Mouse (Mus musculus) layer of hippocampus, adult 9-11 months (tissue): ENCODE results near the gene Procr.
"Not testable (repeated sequence)": the region's sequence is repeated elsewhere in the genome, so short reads cannot be mapped to it uniquely, and the experiment has no call there.

ENCODE experiments used
- DNase-seq: peaks from one replicate; pipeline ENCODE4 v3.0.0; 2022

The Procr gene

DNA sequence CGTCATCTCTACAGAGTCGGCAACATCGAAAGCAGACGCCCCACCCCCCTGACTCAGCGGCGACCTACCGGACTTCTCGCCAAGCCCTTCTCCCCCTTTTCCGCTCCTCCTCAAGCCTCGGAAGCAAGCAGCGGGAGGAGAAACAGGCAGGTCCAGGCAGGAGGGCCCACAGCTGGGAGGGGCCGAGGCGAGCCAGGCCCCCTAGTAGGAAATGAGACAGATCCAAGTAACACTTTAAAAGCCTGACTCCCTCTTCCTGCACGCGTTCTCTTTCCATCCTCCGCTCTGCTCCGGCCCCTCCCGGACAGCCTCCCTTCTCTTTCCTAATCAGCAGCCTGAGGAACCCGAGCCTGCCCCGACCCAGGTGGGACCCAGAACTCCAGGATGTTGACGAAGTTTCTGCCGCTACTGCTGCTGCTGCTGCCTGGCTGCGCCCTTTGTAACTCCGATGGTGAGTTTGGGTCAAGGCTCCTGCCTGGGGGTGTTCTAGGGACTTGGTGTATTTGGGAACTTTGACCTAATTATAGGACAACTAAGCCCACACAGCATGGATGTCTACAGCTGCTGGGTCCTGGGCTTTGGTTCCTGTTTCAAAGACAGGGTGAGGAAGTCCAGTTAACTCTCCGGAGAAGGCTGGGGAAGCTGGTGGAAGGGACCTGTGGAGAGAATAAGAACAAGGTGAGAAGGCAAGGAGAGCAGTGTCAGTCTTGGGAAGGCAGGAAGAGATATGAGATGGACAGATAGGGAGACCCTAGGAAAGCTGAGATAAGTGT is at the start of gene Procr:
Gene Procr (plus strand): TSS at position 104 of the 773 bp plus-strand sequence.
- no peak for DNase-seq

DNA sequence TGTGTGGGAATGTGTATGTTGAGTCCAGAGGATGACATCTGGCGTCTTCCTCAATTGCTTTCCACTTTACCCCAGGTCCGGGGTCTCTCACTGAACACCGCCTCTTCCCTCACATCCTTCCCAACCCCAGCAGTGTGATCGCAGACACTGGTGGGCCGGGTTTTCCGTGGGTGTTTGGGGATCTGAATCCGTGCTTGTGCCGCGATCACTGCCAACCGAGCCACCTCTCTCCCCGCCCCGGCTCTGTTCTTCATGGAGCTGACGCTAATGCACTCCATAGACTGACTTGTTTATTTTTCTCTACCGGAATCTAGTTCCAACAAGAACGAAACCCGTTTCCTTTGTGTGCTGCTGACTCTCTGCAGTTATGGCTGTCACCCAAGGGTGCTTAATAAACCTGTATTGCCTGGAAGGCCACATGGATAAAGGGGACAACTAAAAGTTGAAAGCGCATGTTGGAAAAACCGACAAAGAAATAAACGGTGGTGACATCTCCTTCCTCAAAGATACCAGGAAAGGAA is 49.5 kb upstream of the Procr start:
- no peak for DNase-seq

DNA sequence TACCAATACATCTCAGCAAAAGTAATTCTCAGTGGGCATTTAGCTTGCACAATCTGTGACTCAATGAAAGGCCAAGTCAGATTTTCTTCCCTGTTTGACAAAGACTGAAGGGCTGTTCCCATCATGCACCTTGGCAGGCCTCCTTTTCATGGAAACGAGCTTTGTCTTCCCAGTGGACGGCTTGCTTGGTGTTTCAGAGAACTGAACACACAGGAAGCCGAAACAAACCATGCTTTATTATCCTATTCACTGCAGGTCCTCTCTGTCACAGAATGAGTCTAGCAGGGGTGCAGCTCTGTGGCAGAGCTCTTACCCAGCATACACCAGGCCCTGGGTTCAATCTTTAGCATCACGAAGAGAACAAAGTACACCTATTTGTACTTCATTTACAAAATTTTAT is 47.3 kb upstream of the Procr start:
- no peak for DNase-seq

DNA sequence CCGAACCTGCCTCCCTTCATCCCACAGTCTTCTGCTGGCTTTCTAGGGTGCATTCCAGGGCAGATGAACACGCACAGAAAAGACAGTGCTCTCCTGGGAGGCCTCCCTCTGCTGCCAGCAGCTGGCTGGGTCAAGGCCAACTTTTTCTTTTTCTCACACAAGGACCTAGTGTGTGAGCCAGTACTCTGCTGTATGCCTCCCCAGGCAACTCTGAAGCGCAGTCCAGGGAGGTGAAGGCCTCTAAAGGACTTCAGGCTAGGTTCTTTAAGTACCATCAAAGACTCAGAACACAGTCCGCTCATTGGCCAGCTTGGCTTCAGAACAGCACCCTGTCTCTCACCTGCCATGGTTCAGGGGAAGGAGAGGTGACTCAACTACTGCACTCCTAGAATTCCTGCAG is 43.7 kb upstream of the Procr start:
- DNase-seq, result peak; percentile 53

DNA sequence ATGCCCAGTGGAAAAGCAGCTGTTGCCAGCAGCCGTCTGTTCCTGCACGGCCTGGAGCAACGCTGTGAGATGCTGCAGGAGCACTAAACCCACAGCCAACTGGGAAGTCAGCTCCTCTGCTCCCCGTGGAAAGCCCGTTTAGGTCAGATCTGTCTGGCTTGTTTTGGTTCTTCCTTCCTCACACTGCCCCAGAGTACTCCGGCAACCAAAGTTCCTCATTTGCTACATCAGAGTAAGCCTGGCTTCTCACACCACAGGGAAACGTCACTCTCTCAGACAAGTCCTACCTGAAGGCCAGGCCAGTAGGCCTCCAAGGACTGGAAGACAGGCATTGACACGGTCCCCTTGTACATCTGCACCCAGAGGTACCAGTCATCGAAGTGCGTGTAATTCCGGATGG is 40.4 kb upstream of the Procr start:
- no peak for DNase-seq

DNA sequence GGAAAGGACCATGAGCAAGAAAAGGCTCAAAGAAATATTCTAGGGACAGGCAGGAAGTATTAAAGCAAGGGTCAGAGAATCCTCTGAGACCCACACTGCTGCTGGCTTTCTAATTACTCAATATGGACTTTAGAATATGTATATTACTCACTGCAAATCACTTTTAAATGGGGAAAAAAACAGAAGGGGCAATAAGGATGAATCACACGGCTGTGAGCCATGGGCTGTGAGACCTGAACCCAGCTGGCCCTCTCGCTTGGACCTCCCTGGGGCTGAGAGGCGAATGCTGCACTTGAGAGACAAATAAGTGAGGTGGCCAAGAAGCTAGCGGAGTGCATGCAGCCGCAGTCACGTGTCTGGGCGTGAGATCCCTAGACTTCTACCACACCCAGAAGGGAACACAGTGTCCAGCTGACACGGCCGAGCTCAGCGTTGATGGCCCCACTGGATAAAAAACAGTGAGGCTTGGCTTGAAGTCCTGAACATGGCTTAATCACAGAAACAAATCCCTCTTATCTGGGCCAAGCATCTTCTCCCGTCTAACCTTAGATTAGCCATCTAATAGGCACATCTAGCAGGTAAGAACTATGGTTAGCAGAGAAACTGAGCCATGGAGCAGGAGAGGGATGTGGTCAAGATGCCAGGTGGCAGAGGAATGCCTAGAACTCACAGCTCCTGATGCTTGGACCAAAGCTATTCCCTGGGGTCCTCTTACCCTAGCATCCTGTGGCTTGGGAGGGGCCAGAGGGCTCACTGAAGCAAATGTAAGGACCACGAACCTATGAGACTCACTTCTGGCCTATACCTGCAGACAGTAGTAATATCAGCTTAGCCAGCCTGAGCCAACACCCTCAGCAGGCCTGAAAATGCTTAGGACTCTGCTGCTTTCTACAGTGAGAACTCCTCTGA is 33.6 kb upstream of the Procr start:
- no peak for DNase-seq

DNA sequence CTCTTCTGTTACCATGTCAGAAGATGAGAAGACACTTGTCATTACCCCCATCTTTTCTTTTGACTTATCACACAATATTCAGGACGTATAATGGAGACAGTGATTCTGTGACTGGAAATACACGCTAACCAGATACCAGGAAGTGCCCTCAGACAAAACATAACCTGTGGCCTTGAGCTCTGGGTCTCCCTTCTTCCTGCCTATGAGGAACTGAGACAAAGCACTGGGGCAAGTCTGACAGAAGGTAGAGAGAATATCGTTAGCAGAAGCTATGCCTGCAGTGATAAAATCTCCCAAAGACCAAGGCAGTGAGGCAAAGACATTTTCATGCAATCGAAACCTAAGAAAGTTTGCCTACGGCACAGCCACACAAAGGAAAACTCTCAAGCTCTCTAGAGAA is 30.3 kb upstream of the Procr start:
- no peak for DNase-seq

DNA sequence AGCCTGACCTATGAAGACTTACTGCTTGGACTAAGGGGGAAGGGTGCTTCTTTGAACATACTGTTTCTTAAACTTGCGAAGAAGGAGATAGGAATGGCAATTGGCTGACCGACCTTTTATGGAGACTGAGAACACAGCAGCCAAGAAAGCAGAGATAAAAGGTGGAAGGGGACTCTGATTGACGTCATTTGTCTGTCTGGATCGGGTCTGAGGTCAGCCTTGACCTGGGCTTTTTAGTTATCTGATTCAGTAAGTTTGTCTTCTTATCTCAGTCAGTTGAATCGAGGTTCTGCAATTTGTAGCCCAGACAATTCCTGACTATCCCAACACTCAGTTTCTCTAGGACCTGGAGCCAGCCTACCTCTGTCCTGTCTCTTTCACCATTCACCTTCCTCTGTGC is 26.9 kb upstream of the Procr start:
- no peak for DNase-seq

DNA sequence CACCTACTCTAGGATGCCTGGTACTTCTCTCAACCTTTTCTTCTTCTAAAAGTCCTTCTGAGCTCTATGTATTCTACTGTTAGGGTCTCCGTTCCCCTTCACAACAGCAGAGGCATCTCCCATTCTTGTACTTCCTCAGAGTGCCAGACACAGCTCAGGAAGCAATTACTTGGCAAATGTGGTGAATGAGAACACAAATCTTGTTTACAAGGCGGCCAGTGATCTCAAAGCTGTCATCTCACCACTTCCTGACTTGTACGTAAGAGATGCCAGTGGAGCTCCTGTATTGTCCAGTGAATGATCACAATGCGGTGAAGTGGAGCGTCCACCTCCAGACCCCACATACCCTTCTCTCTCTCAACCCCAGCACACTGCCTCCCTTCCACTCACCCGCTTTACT is 26.4 kb upstream of the Procr start:
- no peak for DNase-seq

DNA sequence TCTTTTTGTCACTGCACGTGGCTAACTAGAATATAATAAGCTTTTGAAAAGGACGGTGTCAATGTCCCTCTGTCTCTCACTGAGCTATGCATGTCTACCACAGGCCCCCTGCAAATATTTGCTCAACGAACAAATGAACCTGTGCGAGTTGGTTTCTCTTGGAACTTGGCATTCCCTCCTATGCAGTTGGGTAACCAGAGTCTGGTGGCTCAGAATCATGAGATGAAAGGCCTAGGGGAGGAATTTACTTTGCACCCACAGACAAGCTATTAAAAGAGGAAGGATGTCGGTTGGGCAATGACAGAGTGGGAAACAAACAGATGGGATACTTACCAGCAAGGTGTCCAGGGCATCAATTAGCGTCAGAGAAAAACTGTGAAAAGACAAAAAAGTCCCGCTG is 24.6 kb upstream of the Procr start:
- DNase-seq, result peak; percentile 44

DNA sequence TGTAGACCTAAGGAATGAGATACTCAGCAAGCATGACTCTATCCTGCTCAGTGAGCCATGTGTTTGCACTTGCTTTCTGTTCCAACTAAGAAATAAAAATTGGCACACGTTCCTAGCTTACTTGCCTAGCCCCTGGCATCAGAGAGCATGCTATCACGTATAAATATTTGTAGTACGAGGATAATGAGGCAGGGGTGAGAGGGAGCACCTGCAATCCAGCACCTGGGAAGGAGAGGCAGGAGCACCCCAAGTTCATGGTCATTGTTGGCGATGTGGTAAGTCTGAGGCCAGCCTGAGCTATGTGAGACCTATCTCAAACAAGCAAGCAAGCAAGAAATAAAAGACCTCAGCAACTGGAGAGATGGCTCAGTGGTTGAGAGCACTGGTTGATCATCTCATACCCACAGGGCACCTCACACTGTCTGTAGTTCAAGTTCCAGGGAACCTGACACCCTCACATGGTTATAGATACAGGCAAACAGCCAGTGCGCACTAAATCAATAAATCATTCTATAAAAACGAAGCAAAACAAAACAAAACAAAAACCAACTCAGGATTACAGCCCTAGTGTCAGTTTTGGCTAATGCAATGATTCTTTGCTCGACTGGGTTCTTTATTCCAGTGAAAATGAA is 23.0 kb upstream of the Procr start:
- no peak for DNase-seq

DNA sequence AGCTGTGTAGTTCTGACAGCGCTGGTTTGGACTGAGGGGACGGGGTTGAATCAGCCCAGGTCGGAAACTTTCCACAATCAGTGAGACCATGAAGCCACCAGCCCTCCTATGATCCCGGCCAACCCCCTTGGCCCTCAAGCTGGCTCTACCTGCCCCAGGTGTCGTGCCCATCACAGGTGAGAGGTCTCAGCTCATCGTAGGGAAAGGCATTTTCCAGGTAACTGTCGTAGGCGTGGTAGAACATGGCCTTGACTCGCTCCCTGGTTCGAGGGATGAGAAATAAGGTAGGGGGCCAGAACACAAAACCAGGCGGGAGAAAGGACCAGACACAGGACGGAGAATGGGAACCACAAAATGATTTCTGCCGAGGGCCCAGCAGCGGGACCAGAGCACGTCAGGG is 22.2 kb upstream of the Procr start:
- no peak for DNase-seq

DNA sequence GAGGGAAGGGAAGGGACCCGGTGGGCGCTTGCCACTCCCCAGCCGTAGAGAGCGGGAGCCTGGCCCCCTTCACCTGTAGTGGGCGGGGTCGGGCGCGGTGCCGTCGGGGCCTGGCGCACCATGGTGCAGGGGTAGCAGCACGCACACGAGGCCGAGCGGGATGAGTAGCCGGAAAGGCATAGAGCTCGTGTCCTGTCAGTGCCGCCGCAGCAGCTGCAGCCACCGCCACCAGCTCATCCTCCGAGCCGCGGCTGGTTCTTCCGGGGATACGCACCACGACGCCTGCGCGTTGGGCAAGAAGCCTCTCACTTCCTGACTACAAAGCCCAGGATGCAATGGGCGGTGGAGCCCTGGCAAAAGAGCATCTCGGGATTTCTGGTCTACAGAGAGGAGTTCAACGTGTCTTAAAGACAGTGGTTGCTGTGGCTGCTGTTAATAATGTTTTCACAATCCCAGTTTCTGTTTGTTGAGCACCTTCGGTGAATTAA is 21.7 kb upstream of the Procr start, which contains the start of gene Edem2:
Gene Edem2 (minus strand): TSS at position 318 of the 488 bp plus-strand sequence.
- DNase-seq, result peak; percentile 94

DNA sequence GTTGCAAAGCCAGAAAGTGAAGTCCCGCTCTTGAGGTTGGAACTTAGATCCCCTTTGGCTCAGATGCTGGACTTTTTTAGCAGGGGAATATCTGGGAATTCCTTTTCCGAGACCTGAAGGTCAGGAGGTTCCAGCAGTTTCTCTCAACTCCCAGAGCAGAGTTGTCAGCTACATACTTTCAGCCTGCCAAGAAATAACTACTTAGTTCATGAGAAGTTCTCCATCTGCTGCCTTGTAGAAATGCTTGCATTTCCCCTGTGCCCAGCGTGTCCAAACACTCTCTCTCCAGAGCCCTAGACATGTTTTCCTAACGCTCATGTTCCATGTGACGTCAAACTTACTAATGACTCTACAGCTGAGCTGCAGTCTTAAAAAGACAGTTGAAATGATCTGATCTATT is 15.8 kb upstream of the Procr start:
- no peak for DNase-seq

DNA sequence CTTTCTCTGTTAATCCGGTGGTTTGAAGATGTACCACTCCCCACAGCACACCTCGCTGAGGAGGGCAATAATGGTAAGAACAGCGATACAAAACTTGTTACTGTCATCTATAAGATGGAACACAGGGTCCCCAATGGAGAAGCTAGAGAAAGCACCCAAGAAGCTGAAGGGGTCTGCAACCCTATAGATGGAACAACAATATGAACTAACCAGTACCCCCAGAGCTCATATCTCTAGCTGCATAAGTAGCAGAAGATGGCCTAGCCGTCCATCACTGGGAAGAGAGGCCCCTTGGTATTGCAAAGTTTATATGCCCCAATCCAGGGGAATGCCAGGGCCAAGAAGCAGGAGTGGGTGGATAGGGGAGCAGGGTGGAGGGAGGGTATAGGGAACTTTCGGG is 15.2 kb upstream of the Procr start, which contains the start of gene Gm17581:
Gene Gm17581 (minus strand): TSS at position 101 of the 400 bp plus-strand sequence.
- not testable (repeated sequence) for DNase-seq

DNA sequence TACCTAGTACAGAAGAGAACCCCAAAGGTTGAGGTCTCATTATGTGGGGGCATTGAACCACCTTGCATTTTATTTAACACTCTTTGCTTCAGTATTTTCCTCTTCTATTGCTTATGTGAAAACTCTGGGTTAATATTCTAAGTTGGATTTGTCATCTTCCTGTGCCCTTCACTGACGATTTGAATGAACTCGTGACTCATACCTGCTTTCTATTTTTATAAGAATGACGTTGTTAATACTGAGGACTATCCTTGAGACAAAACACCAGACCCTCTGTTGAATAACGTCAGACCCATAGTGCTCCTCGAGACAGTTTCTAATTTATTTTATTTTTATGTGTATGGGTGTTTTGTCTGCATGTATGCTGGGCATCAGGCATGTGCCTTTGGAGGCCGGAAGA is 14.0 kb upstream of the Procr start:
- DNase-seq, result no peak

DNA sequence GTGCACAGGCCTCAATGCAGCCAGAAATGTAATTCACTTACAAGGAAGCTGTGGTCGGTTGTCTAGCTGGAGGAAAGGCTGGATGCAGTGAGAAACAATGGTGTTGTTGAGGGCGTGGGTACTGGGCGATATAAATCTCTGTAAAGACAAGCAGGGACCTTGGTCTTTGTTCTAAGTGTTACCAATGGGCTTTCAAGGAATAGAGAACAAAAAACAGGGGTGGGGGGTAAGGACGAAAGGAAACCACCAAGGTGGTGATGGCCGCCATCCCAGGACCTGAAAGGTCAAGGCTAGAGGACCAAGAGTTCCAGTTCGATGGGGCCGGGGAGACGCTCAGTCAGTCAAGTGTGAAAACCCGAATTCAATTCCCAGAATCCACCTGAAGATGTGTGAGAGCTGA is 13.1 kb upstream of the Procr start:
- DNase-seq, result no peak

DNA sequence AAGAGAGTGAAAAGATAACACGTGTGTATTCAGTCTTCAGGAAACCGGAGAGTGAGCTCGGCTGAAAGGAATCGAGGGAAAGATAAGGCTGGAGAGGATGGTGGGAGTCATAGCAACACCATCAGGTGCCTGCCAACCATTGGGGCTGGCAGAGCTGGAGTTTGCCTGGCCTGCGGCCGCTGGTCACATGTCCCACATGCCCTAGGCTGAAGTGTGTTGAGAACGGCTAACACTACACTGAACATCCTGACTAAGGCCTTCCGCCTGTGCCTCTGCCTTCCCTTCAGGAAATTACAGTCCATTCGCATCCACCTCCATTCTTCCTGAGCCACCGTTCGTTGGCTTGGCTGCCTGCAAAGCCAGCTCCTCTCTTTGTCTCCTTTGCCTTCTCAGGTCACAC is 8.7 kb upstream of the Procr start:
- no peak for DNase-seq

DNA sequence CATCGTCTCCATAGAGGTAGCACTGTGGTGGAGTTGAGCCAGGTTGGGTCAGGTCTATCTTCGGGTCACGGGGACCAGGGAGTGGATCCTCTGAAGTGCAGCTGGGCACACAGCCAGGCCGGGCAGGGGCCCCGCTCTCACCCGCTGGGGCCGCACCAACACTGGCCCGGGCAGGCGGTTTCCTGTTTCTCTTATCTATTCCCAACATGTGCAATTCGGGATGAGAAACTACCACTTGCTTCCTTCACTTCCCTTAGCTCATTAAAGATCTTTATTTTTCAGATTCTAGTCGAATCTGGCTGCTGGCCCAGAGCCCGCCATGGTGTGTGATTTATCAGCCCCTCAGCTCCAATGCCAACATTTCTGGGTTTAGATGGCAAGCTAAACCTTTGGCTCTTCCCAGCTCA is 8.0 kb upstream of the Procr start:
- DNase-seq, result no peak

DNA sequence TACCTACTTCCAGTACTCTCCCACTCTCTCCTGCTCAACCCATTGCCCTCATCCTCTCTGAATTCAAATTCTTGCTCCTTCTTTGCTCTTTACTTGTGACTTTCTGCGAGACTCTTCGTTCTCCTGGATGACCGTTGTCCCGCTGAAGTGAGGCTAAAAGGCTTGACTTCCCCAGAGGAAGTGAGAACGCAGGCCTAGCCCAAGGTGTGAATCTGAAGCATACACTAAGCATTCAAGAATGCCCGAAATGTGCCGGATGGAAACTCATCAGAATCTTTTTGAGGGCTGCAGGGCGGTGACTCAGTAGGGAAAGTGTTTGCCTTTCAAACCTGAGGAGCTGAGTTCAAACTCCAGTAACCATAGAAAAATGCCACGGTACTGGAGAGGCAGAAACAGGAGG is 7.6 kb upstream of the Procr start:
- no peak for DNase-seq

DNA sequence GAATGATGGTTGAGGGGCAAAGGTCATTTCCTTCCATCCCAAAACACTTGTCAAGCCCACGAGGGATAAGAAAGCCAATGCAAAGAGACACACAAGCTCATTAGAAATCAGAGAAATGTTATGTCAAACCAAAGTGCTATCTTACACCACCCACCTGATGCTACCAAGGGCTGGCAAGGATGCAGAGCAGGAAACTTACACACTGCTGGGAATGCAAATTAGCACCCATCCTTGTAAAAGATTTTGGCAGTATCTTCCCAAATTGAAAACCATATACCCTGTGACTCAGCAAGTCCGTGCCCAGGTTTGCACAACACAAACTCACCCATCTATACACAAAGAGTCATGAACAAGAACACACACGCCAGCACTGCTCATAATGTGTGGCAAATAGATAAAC is 5.4 kb upstream of the Procr start:
- DNase-seq, result no peak

DNA sequence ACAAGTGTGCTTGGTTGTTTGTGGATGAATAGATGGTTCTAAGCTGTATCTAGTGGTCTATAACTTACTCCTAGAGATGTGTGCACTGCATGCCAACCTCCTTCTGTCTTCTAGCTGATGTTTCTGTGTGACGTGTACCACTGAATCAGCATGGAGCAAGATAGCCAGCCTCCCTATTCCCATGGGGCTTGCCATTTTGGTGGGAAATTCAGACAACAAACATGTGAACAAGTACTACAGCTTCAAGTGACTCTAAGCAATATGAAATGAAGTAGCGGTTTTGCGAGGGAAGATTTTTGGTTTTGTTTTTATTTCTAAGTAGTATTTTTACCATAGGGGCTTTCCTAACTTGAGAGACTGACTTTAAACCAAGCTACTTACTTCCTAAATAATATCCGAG is 1.5 kb upstream of the Procr start:
- no peak for DNase-seq

DNA sequence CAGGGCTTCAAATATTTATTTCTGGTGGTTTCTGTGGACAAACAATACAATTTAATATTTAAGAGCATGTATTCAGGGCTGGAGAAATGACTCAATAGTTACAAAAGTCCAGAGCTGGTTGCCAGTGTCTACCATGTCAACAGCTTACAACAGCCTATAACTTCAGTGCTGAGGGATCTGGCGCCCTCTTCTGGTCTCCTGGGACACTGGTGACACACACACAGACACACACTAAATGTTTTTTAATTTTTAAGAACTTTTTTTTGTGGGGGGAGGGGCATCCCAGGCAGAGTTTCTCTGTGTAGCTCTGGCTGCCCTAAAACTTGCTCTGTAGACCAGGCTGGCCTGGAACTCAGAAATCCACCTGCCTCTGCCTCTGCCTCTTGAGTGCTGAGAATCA is 4.8 kb downstream of the Procr start:
- DNase-seq, result no peak
